ENCODE assay signal across 45 mouse cellular contexts in genomic region chr7:127901772-127902171, GRCm38 (mm10). TPM values are rescaled to one million over a fixed set of nuclear protein-coding genes. Genes with fewer than 3 reads are reported as not detected.
"Had no signal": no experiment of that assay in that cellular context is flagged by ENCODE, and none has a peak within 500 bp of the region (broad histone marks: within the 10 kb centered on the region; RNA-seq: fewer than 3 reads in every experiment).

No protein-coding gene starts in this region.

- H3K27ac ChIP-seq: left cerebral cortex, adult 2 months; limb, embryonic 10.5 days; limb, embryonic 12.5 days; limb, embryonic 13.5 days; limb, embryonic 15.5 days; liver, embryonic 15.5 days; lung, embryonic 15.5 days; macrophage; midbrain, embryonic 10.5 days; midbrain, embryonic 12.5 days; midbrain, embryonic 13.5 days; midbrain, embryonic 15.5 days; neural tube, embryonic 12.5 days; neural tube, embryonic 13.5 days had no signal

- H3K9me3 ChIP-seq: limb, embryonic 10.5 days; limb, embryonic 12.5 days; limb, embryonic 13.5 days; limb, embryonic 15.5 days; liver, embryonic 15.5 days; lung, embryonic 15.5 days; megakaryocyte, embryonic 14.5 days; midbrain, embryonic 10.5 days; midbrain, embryonic 12.5 days; midbrain, embryonic 13.5 days; midbrain, embryonic 15.5 days; neural tube, embryonic 12.5 days; neural tube, embryonic 13.5 days had no signal

- H3K9ac ChIP-seq: limb, embryonic 12.5 days; limb, embryonic 13.5 days; limb, embryonic 15.5 days; liver, embryonic 15.5 days; lung, embryonic 14.5 days; lung, embryonic 15.5 days; midbrain, embryonic 12.5 days; midbrain, embryonic 13.5 days; midbrain, embryonic 15.5 days; neural tube, embryonic 12.5 days; neural tube, embryonic 13.5 days had no signal

- DNase-seq: left cerebral cortex, postnatal 4 days; lung, adult 18-20 months; lung, adult 2 months; lung, embryonic 14.5 days; lung, postnatal 10 days; lung, postnatal 14 days; lung, postnatal 36 days; lung, postnatal 4 days; midbrain, embryonic 14.5 days had no signal

- H3K4me2 ChIP-seq: limb, embryonic 12.5 days; limb, embryonic 13.5 days; limb, embryonic 15.5 days; liver, embryonic 15.5 days; lung, embryonic 14.5 days; lung, embryonic 15.5 days; midbrain, embryonic 11.5 days; midbrain, embryonic 12.5 days; midbrain, embryonic 13.5 days; midbrain, embryonic 15.5 days; neural tube, embryonic 12.5 days; neural tube, embryonic 13.5 days had no signal

- ATAC-seq: lung, postnatal 0 days; midbrain, embryonic 13.5 days; midbrain, embryonic 15.5 days; midbrain, embryonic 16.5 days had no signal

- H3K27me3 ChIP-seq: limb, embryonic 15.5 days; liver, embryonic 15.5 days; lung, embryonic 15.5 days; megakaryocyte, embryonic 14.5 days; midbrain, embryonic 12.5 days; neural tube, embryonic 12.5 days; neural tube, embryonic 13.5 days had no signal

- H3K4me3 ChIP-seq: left cerebral cortex, adult 2 months; limb, embryonic 10.5 days; limb, embryonic 12.5 days; limb, embryonic 13.5 days; limb, embryonic 15.5 days; liver, embryonic 15.5 days; lung, embryonic 15.5 days; megakaryocyte, embryonic 14.5 days; midbrain, embryonic 10.5 days; midbrain, embryonic 12.5 days; midbrain, embryonic 13.5 days; midbrain, embryonic 15.5 days; myocyte; neural tube, embryonic 12.5 days; neural tube, embryonic 13.5 days had no signal

RNA-seq across cellular contexts. Expression of gene Gm21974, which starts 6.5 kb away (rescaled TPM):
- total RNA-seq: left cerebral cortex, adult 18-20 months; left cerebral cortex, adult 2 months; left cerebral cortex, adult 8-10 months; left cerebral cortex, postnatal 10 days; left cerebral cortex, postnatal 14 days; left cerebral cortex, postnatal 25 days; left cerebral cortex, postnatal 36 days; left cerebral cortex, postnatal 4 days; liver, adult 2 months; megakaryocyte progenitor cell, adult 5-6 weeks; megakaryocyte, adult 5-6 weeks; megakaryocyte-erythroid progenitor cell, adult 5-6 weeks; monocyte, adult 5-6 weeks had no signal
- polyA plus RNA-seq: limb, embryonic 10.5 days; limb, embryonic 11.5 days; limb, embryonic 12.5 days; limb, embryonic 13.5 days; limb, embryonic 14.5 days; limb, embryonic 15.5 days; liver, adult 2 months; liver, embryonic 15.5 days; liver, embryonic 16.5 days; lung, adult 2 months; lung, embryonic 14.5 days; lung, embryonic 15.5 days; lung, embryonic 16.5 days; lung, postnatal 0 days; macrophage; midbrain, embryonic 10.5 days; midbrain, embryonic 11.5 days; midbrain, embryonic 12.5 days; midbrain, embryonic 13.5 days; midbrain, embryonic 14.5 days; midbrain, embryonic 15.5 days; midbrain, embryonic 16.5 days; midbrain, postnatal 0 days; myocyte; neural tube, embryonic 11.5 days; neural tube, embryonic 12.5 days; neural tube, embryonic 13.5 days had no signal

RNA-seq across cellular contexts. Expression of gene Prss53, which starts 11.0 kb away (rescaled TPM):
- total RNA-seq: megakaryocyte, adult 5-6 weeks; monocyte, adult 5-6 weeks had no signal
- polyA plus RNA-seq: macrophage had no signal
